Comparison of ENCODE assay signal across 8 mouse cellular contexts in the genomic region with DNA sequence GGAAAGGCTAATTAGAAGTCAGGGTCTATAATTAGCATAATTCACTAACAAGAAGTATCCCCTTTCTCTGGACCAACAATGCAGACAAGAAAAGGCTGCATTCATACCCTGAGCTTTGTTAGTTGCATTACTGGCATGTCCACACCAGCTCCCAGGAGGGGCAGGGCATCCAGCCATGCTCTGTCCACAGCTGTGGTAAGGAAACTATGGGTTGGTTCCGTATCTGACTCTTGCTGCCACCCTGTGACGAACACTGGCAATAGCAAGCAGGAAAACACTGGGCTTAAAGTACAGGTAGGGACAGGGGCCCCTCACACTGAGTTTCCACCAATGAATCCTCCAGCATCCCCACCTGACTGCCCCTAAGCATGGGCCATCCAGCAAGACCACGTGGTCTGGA. TPM values are rescaled to one million over a fixed set of nuclear protein-coding genes. Genes with fewer than 3 reads are reported as not detected.
DNase-seq lines count a peak whose midpoint lies in the region; ATAC-seq lines count a peak whose summit lies in the region.

No protein-coding gene starts in this region.

- H3K4me2 ChIP-seq in midbrain, embryonic 11.5 days: no peak overlapping the region

- peak; percentile 35 for DNase-seq in A20 (ENCODE audit: low read depth, low spot score)
- DNase-seq in R1 (ENCODE audit: low read depth, low spot score): peak; percentile 40
- DNase-seq in embryo, embryonic 10.5 days (ENCODE audit: low spot score): peak; percentile 70
- DNase-seq in hindbrain, embryonic 10.5 days (ENCODE audit: low spot score): peak; percentile 53
- DNase-seq in layer of hippocampus, postnatal 25 days (ENCODE audit: extremely low spot score in 1 of 2, low spot score in 1 of 2): peak; percentile 26 to 60
- no peak for DNase-seq in midbrain, embryonic 11.5 days (ENCODE audit: low spot score, missing footprints)
- peak; percentile 31 for DNase-seq in telencephalon, adult 2 months (ENCODE audit: low read depth, low spot score)
- no peak for DNase-seq in natural killer cell, adult 2 months (ENCODE audit: low spot score in 2 of 2)

- H3K27ac ChIP-seq in hindbrain, embryonic 10.5 days: no peak overlapping the region
- H3K27ac ChIP-seq in midbrain, embryonic 11.5 days (ENCODE audit: low read depth, low read length): no peak overlapping the region

- no peak overlapping the region for H3K9ac ChIP-seq in midbrain, embryonic 11.5 days (ENCODE audit: low read length)

- H3K4me1 ChIP-seq in hindbrain, embryonic 10.5 days (replicated peaks): peaks cover 3% of the 10 kb centered on the region; the same call in 1 of the 2 replicates
- no peaks in the 10 kb centered on the region for H3K4me1 ChIP-seq in midbrain, embryonic 11.5 days (ENCODE audit: control insufficient read depth, insufficient read depth, low read length)

- no peaks in the 10 kb centered on the region for H3K36me3 ChIP-seq in hindbrain, embryonic 10.5 days
- H3K36me3 ChIP-seq in midbrain, embryonic 11.5 days (ENCODE audit: control insufficient read depth, insufficient read depth, low read length): no peaks in the 10 kb centered on the region

- peak; percentile 70; the same call in 1 of the 2 replicates for ATAC-seq in midbrain, embryonic 11.5 days (ENCODE audit: low FRiP score)

- H3K9me3 ChIP-seq in hindbrain, embryonic 10.5 days: no peaks in the 10 kb centered on the region
- no peaks in the 10 kb centered on the region for H3K9me3 ChIP-seq in midbrain, embryonic 11.5 days (ENCODE audit: control insufficient read depth, low read length)

- no peak overlapping the region for H3K4me3 ChIP-seq in hindbrain, embryonic 10.5 days
- H3K4me3 ChIP-seq in midbrain, embryonic 11.5 days (ENCODE audit: low read depth, low read length): no peak overlapping the region

- 0 out of 2 replicates have a peak, but pooled peaks cover 8% of the 10 kb centered on the region for H3K27me3 ChIP-seq in hindbrain, embryonic 10.5 days (ENCODE audit: insufficient read depth, poor library complexity, severe bottlenecking)
- no peaks in the 10 kb centered on the region for H3K27me3 ChIP-seq in midbrain, embryonic 11.5 days (ENCODE audit: control insufficient read depth, insufficient read depth, low read length)

- WGBS in hindbrain, embryonic 10.5 days: 4% methylated on average over 3 of the region's 3 CpGs
- WGBS in midbrain, embryonic 11.5 days: 5% methylated on average over 3 of the region's 3 CpGs

RNA-seq across cellular contexts. Expression of gene Cacna2d3, which starts 25.5 kb away (rescaled TPM):
- polyA plus RNA-seq in hindbrain, embryonic 10.5 days (2016; fragmentation: Nextera tagmentation; extraction: Ambion mirVana): 5.1 and 12.6 TPM in 2 replicates
- 100 to 1,000 TPM in 1 of 2 experiments, 10 to 100 TPM in 1; 98.0 to 104 TPM for total RNA-seq in layer of hippocampus, postnatal 25 days (2021)
- polyA plus RNA-seq in midbrain, embryonic 11.5 days (2014; fragmentation: Nextera tagmentation; extraction: Ambion mirVana): 16.2 and 16.7 TPM in 2 replicates

Comparison
In these comparisons a context has a peak if more than half of its experiments do, and no peak if none do; other contexts are left out.
1. DNase-seq: peak in A20 (single experiment), R1 (single experiment), embryo, embryonic 10.5 days (single experiment), hindbrain, embryonic 10.5 days (single experiment), layer of hippocampus, postnatal 25 days (2 of 2) and telencephalon, adult 2 months (single experiment); none in midbrain, embryonic 11.5 days (single experiment) and natural killer cell, adult 2 months (0 of 2).